8 mouse cellular contexts compared by ENCODE assay signal in genomic region chr7:45715090-45715708, GRCm38 (mm10). TPM values are rescaled to one million over a fixed set of nuclear protein-coding genes. Genes with fewer than 3 reads are reported as not detected.
DNase-seq lines count a peak whose midpoint lies in the region; ATAC-seq lines count a peak whose summit lies in the region.

Rpl18 (plus strand) TSS chr7:45715457.

- WGBS in hindbrain, embryonic 11.5 days, result 8% methylated on average over 34 of the region's 34 CpGs

- no peaks in the 10 kb centered on the region for H3K27me3 ChIP-seq in hindbrain, embryonic 11.5 days (ENCODE audit: control insufficient read depth, insufficient read depth, low read length)

- peak; percentile 91 for ATAC-seq in hindbrain, embryonic 11.5 days (ENCODE audit: low FRiP score)

- H3K27ac ChIP-seq in hindbrain, embryonic 11.5 days (ENCODE audit: low read depth, low read length), result peak within 1 kb of the TSS; percentile 34; the same call in 1 of the 2 replicates

- peak; percentile 95 for DNase-seq in MN1 (ENCODE audit: low spot score)
- DNase-seq in cerebellum, adult 9-10 months, result peak; percentile 97
- peak; percentile 97 to 99 for DNase-seq in frontal cortex, adult 2 months (ENCODE audit: extremely low spot score in 1 of 2, low spot score in 1 of 2)
- DNase-seq in hindbrain, embryonic 11.5 days (ENCODE audit: low spot score), result peak; percentile 95
- DNase-seq in layer of hippocampus, postnatal 14 days (ENCODE audit: low spot score in 2 of 2), result peak; percentile 97 to 99
- DNase-seq in lung, postnatal 14 days, result peak; percentile 98
- peak; percentile 86 for DNase-seq in retina, adult 2 months (ENCODE audit: low read depth, low spot score)
- DNase-seq in thymus, postnatal 36 days, result peak; percentile 96 to 99

- H3K4me3 ChIP-seq in hindbrain, embryonic 11.5 days (ENCODE audit: low read depth, low read length), result peak within 1 kb of the TSS; percentile 65

- H3K4me2 ChIP-seq in hindbrain, embryonic 11.5 days (replicated peaks; ENCODE audit: low read depth, low read length), result peak within 1 kb of the TSS; percentile 86

- no peaks in the 10 kb centered on the region for H3K9me3 ChIP-seq in hindbrain, embryonic 11.5 days (ENCODE audit: control insufficient read depth, low read length)

- peak within 1 kb of the TSS; percentile 71 for H3K9ac ChIP-seq in hindbrain, embryonic 11.5 days (ENCODE audit: low read depth, low read length)

- H3K4me1 ChIP-seq in hindbrain, embryonic 11.5 days (replicated peaks; ENCODE audit: control insufficient read depth, insufficient read depth, low read length), result peaks cover 17% of the 10 kb centered on the region

- peaks cover 16% of the 10 kb centered on the region for H3K36me3 ChIP-seq in hindbrain, embryonic 11.5 days (ENCODE audit: control insufficient read depth, insufficient read depth, low read length)

RNA-seq across cellular contexts. Expression of gene Rpl18, which starts in this region (rescaled TPM):
- 280 and 304 TPM in 2 replicates for polyA plus RNA-seq in frontal cortex, adult 2 months (2012; rRNA removed)
- polyA plus RNA-seq in hindbrain, embryonic 11.5 days (2014; fragmentation: Nextera tagmentation; extraction: Ambion mirVana), result 904 and 927 TPM in 2 replicates
- total RNA-seq in layer of hippocampus, postnatal 14 days (2021), result 100 to 1,000 TPM; 423 to 452 TPM

Comparison
In these comparisons a context has a peak if more than half of its experiments do, and no peak if none do; other contexts are left out.
1. Peak in every context shown above with its lines: DNase-seq, ATAC-seq, H3K4me3 ChIP-seq and H3K27ac ChIP-seq.